ENCODE assay signal across 10 mouse cellular contexts in genomic region chr17:13674695-13675306, GRCm38 (mm10).
"Had no signal": no experiment of that assay in that cellular context is flagged by ENCODE, and none has a peak within 500 bp of the region (broad histone marks: within the 10 kb centered on the region; RNA-seq: fewer than 3 reads in every experiment).

No protein-coding gene starts in this region.

- H3K36me3 ChIP-seq: limb, embryonic 13.5 days; midbrain, embryonic 13.5 days; neural tube, embryonic 15.5 days had no signal

- H3K27ac ChIP-seq: kidney, postnatal 0 days; limb, embryonic 13.5 days; liver, embryonic 14.5 days; midbrain, embryonic 13.5 days; neural tube, embryonic 15.5 days; stomach, postnatal 0 days had no signal

- H3K9me3 ChIP-seq: limb, embryonic 13.5 days; midbrain, embryonic 13.5 days; neural tube, embryonic 15.5 days had no signal

- H3K9ac ChIP-seq: limb, embryonic 13.5 days; liver, embryonic 14.5 days; neural tube, embryonic 15.5 days had no signal

- H3K4me2 ChIP-seq: limb, embryonic 13.5 days; midbrain, embryonic 13.5 days; neural tube, embryonic 15.5 days had no signal

- H3K4me1 ChIP-seq: limb, embryonic 13.5 days had no signal

- H3K27me3 ChIP-seq: limb, embryonic 13.5 days; midbrain, embryonic 13.5 days; neural tube, embryonic 15.5 days had no signal

- DNase-seq: layer of hippocampus, adult 9-11 months; left cerebral cortex, postnatal 4 days; lung, adult 18-20 months; thymus, postnatal 14 days had no signal

- ATAC-seq: midbrain, embryonic 13.5 days had no signal

- H3K4me3 ChIP-seq: limb, embryonic 13.5 days; midbrain, embryonic 13.5 days; neural tube, embryonic 15.5 days had no signal
